Mouse (Mus musculus): ENCODE measurements around the gene Calu. TPM values are rescaled to one million over a fixed set of nuclear protein-coding genes. Genes with fewer than 3 reads are reported as not detected.

Calu gene
- polyA plus RNA-seq (2015; fragmentation: Nextera tagmentation; extraction: Ambion mirVana): 154 and 156 TPM in 2 replicates

GRCm38 (mm10) chr6:29347665-29348370, at the start of gene Calu:
Gene Calu, plus strand, starts transcription at chr6:29348069.
- Histone ChIP-seq H3K27me3 (replicated peaks) (no peaks in the 10 kb centered on the region), H3K4me2 (peak within 1 kb of the TSS; percentile 81), H3K9me3 (no peaks in the 10 kb centered on the region), H3K36me3 (replicated peaks) (no peaks in the 10 kb centered on the region), H3K9ac (peak within 1 kb of the TSS; percentile 80), H3K4me1 (peaks cover 15% of the 10 kb centered on the region), H3K4me3 (peak within 1 kb of the TSS; percentile 84), H3K27ac (peak within 1 kb of the TSS; percentile 83)
- WGBS: under 1% methylated on average over 55 of the region's 55 CpGs
- ATAC-seq (replicated peaks): peak; percentile 99

- Histone ChIP-seq H3K4me3 (no peak overlapping the region), H3K9ac (no peak overlapping the region), H3K27me3 (replicated peaks) (no peaks in the 10 kb centered on the region), H3K4me2 (no peak overlapping the region), H3K36me3 (replicated peaks) (no peaks in the 10 kb centered on the region), H3K4me1 (no peaks in the 10 kb centered on the region), H3K27ac (no peak overlapping the region), H3K9me3 (no peaks in the 10 kb centered on the region)
- WGBS: 79% methylated on average over 2 of the region's 2 CpGs
- ATAC-seq (replicated peaks): no peak
These were observed 48.8 kb upstream of the Calu start for GRCm38 (mm10) chr6:29299112-29299511.

- no peak for ATAC-seq (replicated peaks)
- H3K9ac ChIP-seq: no peak overlapping the region
- no peak overlapping the region for H3K27ac ChIP-seq
- H3K4me1 ChIP-seq: no peaks in the 10 kb centered on the region
- H3K4me3 ChIP-seq: no peak overlapping the region
- H3K36me3 ChIP-seq (replicated peaks): no peaks in the 10 kb centered on the region
- H3K4me2 ChIP-seq: no peak overlapping the region
- H3K9me3 ChIP-seq: no peaks in the 10 kb centered on the region
- H3K27me3 ChIP-seq (replicated peaks): no peaks in the 10 kb centered on the region
These were observed 44.6 kb upstream of the Calu start for GRCm38 (mm10) chr6:29303251-29303650.

GRCm38 (mm10) chr6:29303726-29304125, 44.1 kb upstream of the Calu start:
- 51% methylated on average over 5 of the region's 5 CpGs for WGBS
- Histone ChIP-seq H3K9ac (no peak overlapping the region), H3K4me1 (no peaks in the 10 kb centered on the region), H3K27me3 (replicated peaks) (no peaks in the 10 kb centered on the region), H3K4me2 (no peak overlapping the region), H3K27ac (no peak overlapping the region), H3K9me3 (no peaks in the 10 kb centered on the region), H3K36me3 (replicated peaks) (no peaks in the 10 kb centered on the region), H3K4me3 (no peak overlapping the region)
- no peak for ATAC-seq (replicated peaks)

GRCm38 (mm10) chr6:29305462-29305861, 42.4 kb upstream of the Calu start:
- no peaks in the 10 kb centered on the region for H3K9me3 ChIP-seq
- ATAC-seq (replicated peaks): no peak
- H3K27me3 ChIP-seq (replicated peaks): no peaks in the 10 kb centered on the region
- H3K27ac ChIP-seq: no peak overlapping the region
- H3K4me2 ChIP-seq: no peak overlapping the region
- no peaks in the 10 kb centered on the region for H3K36me3 ChIP-seq (replicated peaks)
- 90% methylated on average over 4 of the region's 4 CpGs for WGBS
- no peaks in the 10 kb centered on the region for H3K4me1 ChIP-seq
- H3K4me3 ChIP-seq: no peak overlapping the region
- H3K9ac ChIP-seq: no peak overlapping the region

- H3K9me3 ChIP-seq: no peaks in the 10 kb centered on the region
- no peak overlapping the region for H3K4me3 ChIP-seq
- no peaks in the 10 kb centered on the region for H3K36me3 ChIP-seq (replicated peaks)
- H3K27ac ChIP-seq: no peak overlapping the region
- no peak overlapping the region for H3K9ac ChIP-seq
- WGBS: 88% methylated on average over 16 of the region's 16 CpGs
- H3K4me1 ChIP-seq: no peaks in the 10 kb centered on the region
- ATAC-seq (replicated peaks): no peak
- H3K4me2 ChIP-seq: no peak overlapping the region
- H3K27me3 ChIP-seq (replicated peaks): no peaks in the 10 kb centered on the region
These were observed 38.8 kb upstream of the Calu start for GRCm38 (mm10) chr6:29308846-29309605.

GRCm38 (mm10) chr6:29313690-29314202, 34.1 kb upstream of the Calu start:
- 69% methylated on average over 14 of the region's 14 CpGs for WGBS
- no peak overlapping the region for H3K4me2 ChIP-seq
- ATAC-seq (replicated peaks): no peak
- no peaks in the 10 kb centered on the region for H3K4me1 ChIP-seq
- no peaks in the 10 kb centered on the region for H3K36me3 ChIP-seq (replicated peaks)
- H3K4me3 ChIP-seq: no peak overlapping the region
- H3K27me3 ChIP-seq (replicated peaks): no peaks in the 10 kb centered on the region
- no peak overlapping the region for H3K9ac ChIP-seq
- H3K9me3 ChIP-seq: no peaks in the 10 kb centered on the region
- H3K27ac ChIP-seq: no peak overlapping the region

GRCm38 (mm10) chr6:29317286-29317685, 30.6 kb upstream of the Calu start:
- ATAC-seq (replicated peaks): no peak
- H3K9ac ChIP-seq: no peak overlapping the region
- no peaks in the 10 kb centered on the region for H3K27me3 ChIP-seq (replicated peaks)
- H3K9me3 ChIP-seq: no peaks in the 10 kb centered on the region
- no peak overlapping the region for H3K4me2 ChIP-seq
- no peaks in the 10 kb centered on the region for H3K4me1 ChIP-seq
- H3K4me3 ChIP-seq: no peak overlapping the region
- H3K27ac ChIP-seq: no peak overlapping the region
- WGBS: 74% methylated on average over 2 of the region's 2 CpGs
- no peaks in the 10 kb centered on the region for H3K36me3 ChIP-seq (replicated peaks)

- Histone ChIP-seq H3K27me3 (replicated peaks) (no peaks in the 10 kb centered on the region), H3K4me3 (no peak overlapping the region), H3K9ac (no peak overlapping the region), H3K36me3 (replicated peaks) (no peaks in the 10 kb centered on the region), H3K27ac (no peak overlapping the region), H3K4me1 (no peaks in the 10 kb centered on the region), H3K4me2 (no peak overlapping the region), H3K9me3 (no peaks in the 10 kb centered on the region)
- 62% methylated on average over 3 of the region's 3 CpGs for whole genome bisulfite sequencing
- ATAC-seq (replicated peaks): no peak
These were observed 29.9 kb upstream of the Calu start for GRCm38 (mm10) chr6:29317941-29318340.

GRCm38 (mm10) chr6:29318879-29319278, 29.0 kb upstream of the Calu start, which contains the start of gene Fam71f1:
Gene Fam71f1, plus strand, starts transcription at chr6:29319140.
- no peak within 1 kb of the TSS for H3K9ac ChIP-seq
- no peaks in the 10 kb centered on the region for H3K36me3 ChIP-seq (replicated peaks)
- no peak within 1 kb of the TSS for H3K4me3 ChIP-seq
- H3K4me1 ChIP-seq: no peaks in the 10 kb centered on the region
- 73% methylated on average over 5 of the region's 5 CpGs for WGBS
- H3K9me3 ChIP-seq: no peaks in the 10 kb centered on the region
- H3K27ac ChIP-seq: no peak within 1 kb of the TSS
- no peak for ATAC-seq (replicated peaks)
- H3K4me2 ChIP-seq: no peak within 1 kb of the TSS
- H3K27me3 ChIP-seq (replicated peaks): no peaks in the 10 kb centered on the region

GRCm38 (mm10) chr6:29321586-29321985, 26.3 kb upstream of the Calu start:
- Histone ChIP-seq H3K9me3 (no peaks in the 10 kb centered on the region), H3K4me3 (no peak overlapping the region), H3K4me2 (no peak overlapping the region), H3K27ac (no peak overlapping the region), H3K4me1 (no peaks in the 10 kb centered on the region), H3K27me3 (replicated peaks) (no peaks in the 10 kb centered on the region), H3K36me3 (replicated peaks) (no peaks in the 10 kb centered on the region), H3K9ac (no peak overlapping the region)
- WGBS: 81% methylated on average over 6 of the region's 6 CpGs
- ATAC-seq (replicated peaks): no peak

- Histone ChIP-seq H3K4me2 (no peak overlapping the region), H3K4me3 (no peak overlapping the region), H3K36me3 (replicated peaks) (no peaks in the 10 kb centered on the region), H3K4me1 (no peaks in the 10 kb centered on the region), H3K27ac (no peak overlapping the region), H3K9me3 (no peaks in the 10 kb centered on the region), H3K9ac (no peak overlapping the region), H3K27me3 (replicated peaks) (no peaks in the 10 kb centered on the region)
- ATAC-seq (replicated peaks): no peak
- 92% methylated on average over 7 of the region's 7 CpGs for WGBS
These were observed 25.7 kb upstream of the Calu start for GRCm38 (mm10) chr6:29322147-29322546.

All from midbrain, embryonic 15.5 days (tissue).